Mouse (Mus musculus) heart, adult 9 months (tissue): ENCODE data around the gene Slc39a3.
"Not testable (repeated sequence)": the region's sequence is repeated elsewhere in the genome, so short reads cannot be mapped to it uniquely, and the experiment has no call there.

Experiments
- DNase-seq, 2 experiments: peaks; one replicate each; pipeline ENCODE4 v3.0.0; 2022; ENCODE audit warnings: low spot score in 2 of 2

The Slc39a3 gene

DNA sequence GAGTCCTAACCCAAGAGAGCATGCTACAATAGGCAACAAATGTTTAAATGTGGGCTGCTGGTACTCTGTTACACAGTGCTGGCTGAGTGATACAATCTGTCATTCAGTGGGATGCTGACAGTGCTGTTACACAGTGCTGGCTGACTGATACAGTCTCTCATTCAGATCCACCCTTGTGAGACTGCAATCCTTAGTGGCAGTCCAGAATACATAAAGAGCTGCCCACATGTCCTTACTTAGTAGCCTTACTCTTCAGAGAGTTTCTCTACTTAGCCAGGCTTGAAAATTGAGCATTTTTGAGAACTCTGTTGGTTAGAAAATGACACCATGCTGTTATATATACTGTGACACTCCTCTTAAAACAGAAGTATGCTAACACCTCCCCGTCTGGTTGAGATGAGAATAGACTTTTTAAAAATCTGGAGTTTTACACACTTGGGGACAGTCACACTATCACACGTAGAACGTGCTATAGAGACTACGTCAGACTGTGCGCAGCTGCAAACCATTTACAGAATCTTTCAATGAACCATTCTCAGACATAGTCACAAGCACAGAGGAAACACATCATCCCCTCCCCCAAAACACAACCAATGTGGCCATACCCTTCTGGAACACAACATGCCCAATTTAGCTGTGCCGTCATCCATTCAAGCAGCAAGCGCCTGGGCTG lies 31.1 kb downstream of the Slc39a3 start:
- no peak for DNase-seq

DNA sequence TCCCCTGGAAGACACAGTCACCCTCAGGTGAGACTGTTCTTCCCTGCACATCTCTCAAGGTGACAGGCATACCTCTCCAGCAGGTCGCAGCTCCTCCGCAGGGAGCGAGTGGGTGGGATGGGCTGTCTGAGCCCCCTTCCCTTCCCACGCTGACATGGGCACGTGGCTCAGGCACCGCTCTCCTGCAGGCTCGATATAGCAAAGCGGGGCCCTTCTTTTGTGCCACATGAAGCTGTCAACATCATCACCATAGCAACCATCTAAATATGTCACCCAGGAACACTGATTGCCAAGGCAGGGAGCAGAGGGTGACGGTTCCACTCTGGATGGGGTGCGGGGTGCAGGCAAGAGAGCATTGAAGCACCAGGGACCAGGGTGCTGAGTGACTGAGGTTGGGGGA lies 36.1 kb downstream of the Slc39a3 start:
- no peak for DNase-seq

DNA sequence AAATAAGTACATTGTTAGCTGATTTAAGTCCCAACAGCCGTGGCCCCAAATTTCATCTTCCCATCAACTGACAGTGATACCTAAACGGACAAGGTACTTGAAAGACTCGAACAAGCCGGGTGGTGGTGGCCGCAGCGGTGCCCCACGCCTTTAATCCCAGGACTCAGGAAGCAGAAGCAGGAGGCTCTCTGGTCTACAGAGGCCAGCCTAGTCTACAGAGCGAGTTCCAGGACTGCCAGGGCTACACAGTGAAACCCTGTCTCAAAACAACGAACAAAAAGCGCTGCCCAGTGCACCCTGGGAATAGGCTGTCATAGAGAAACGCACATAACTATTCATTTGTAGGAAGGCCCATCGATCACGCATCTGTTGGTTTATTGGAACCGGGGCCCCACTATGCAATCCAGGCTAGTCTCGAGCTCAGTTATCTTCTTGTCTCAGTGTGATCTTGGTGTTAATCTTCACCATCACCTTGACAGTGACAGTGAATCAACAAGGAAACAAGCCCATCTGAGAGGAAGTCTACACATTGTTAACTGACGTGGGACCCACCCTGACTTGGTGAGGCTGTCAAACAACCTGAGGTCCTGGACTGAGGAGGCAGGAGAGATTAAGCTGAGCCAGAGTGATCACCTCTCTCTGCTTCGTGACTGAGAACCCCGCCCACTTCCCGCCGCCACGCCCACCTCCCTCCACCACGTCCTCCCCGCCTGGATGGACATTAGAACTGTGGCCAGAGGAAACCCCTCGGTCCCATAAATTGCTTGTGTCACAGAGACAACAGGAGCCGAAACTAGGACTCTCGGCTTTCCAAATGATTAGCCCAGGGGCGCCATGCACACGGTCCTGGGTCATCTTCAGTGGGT lies 36.8 kb downstream of the Slc39a3 start:
- no peak for DNase-seq

DNA sequence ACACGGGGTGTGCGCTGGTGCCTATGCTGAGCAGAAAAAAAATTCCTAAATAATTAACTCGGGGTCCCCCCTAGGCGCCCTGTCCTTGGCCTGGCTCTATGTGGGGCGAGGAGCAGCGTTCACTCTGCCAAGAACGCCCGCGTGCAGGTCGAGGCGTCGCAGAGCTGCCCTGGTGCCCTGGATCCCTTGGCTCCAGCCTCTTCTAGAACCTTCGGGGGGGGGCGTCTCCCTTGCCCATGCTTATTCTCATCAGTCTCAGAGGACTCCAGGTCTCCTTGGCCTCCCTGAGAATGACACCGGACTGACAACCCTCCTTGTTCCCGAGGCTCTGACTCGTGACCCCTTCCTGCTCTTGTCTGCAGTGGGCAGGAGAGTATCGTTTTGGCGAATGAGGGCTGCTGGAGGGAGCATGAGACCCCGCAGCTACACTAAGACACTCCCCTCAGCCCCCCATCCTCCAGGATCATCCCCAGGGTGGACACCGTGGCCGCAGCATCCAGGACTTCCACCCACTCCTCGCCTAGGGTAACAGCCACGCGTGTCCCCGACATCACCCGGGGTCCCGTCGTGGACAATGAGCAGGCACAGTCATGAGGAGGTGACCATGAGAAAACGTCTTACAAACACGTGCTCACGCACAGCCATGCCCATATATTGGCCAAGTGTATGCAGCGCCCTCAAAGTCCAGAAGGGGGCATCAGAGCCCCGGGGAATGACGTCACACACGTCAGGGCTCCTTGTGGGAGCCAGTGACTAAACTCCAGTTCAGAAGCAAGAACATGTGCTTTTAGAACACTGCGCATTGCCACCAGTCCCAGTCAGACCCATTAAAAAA lies 37.6 kb downstream of the Slc39a3 start:
- DNase-seq = peak; percentile 69 to 81

DNA sequence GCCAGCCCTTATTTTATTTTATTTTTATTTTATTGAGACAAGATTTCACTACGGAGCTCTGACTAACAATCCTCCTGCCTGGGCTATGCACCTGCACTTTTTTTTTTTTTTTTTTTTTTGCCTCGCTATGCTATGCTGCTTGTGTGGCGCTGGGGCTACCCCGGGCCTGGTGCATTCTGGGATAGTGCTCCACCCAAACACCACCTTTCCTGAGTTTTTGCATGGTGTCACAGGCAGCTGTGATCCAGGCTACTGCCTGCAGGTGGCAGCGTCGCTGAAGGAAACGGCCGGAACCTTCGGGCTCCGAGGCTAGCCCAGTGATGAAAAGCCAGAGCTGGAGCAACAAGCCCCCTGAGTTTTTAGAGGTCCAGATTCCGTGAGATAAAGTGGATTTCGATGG lies 38.4 kb downstream of the Slc39a3 start:
- DNase-seq = no peak

DNA sequence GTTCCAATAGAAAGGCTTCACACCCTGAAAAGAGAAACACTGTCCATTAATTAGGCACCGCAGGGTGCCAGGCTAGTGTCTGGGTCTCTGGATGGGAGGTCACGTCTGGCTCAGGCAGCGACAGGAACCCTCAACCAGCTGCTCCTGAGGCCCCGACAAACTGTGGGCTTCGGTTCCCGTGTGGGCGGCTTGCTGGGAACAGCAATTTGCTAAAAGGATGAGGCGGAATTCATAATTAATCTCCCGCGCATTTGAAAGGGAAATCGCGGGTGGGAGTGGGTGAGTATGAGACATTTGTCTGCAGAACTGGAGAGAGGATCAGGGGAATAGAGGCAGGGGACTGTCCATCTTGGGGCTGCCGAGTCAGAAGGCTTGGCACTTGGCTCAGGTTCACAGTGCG lies 39.2 kb downstream of the Slc39a3 start:
- no peak for DNase-seq

DNA sequence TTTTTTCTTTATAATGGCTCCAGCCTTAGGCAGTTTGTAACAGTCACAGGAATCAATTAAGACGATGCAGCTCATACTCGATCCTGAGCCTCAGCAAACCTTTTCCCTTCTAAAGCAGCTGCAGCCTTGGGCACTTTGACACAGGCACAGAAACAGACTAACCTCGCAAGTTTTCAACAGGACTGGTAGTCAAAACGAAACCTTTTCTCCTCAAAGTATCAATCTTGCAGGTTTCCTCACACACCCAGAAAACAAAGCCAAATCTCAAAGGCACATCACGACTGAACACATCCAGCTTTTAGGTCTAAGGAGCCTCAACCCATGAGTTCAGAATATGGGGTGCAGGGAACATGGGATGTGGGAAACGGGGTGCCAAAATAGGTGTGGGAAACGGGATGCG lies 39.9 kb downstream of the Slc39a3 start:
- DNase-seq = no peak

DNA sequence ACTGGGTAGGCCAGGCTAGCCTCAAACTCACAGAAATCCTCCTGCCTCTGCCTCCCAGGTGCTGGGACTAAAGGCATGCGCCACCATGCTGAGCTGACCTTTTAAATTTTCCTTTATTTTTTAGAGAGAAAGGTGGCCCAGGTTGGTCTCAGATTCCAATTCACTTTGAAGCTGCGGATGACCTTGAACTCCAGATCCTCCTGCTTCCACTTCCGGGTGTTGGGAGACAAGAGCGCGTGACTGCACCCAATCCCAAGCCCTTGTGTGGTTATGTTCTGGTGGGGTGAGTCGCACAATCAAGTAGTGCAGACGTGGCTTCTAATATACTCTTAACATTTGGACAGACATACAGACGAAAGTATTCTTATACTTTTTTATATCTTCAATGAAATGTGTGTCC lies 40.7 kb downstream of the Slc39a3 start:
- no peak for DNase-seq

DNA sequence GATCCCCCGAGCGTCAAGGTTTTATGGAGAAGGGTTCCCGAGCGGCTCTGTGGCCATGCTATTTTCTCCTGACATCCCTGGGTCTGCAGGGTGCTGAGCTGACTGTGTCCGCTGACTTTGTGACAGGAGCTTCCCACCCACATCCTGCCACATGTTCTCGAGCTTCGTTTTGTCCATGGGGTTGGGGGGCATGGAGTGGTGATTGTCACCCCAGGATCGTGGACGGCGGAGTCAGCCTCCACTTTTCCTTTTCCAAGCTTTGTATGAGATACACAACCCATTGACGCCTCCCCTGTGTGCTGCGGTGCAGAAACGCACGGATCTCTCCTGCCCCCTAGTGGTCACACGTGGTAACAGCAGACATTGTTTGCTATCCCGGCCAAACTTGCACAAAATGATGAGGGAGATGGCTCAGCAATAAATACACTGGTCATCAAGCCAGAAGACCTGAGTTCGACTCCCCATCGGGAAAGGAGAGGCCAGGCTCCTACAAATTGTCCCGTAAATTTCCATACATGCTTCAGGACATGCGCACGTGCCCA lies 42.1 kb downstream of the Slc39a3 start:
- DNase-seq = peak; percentile 50 to 72

DNA sequence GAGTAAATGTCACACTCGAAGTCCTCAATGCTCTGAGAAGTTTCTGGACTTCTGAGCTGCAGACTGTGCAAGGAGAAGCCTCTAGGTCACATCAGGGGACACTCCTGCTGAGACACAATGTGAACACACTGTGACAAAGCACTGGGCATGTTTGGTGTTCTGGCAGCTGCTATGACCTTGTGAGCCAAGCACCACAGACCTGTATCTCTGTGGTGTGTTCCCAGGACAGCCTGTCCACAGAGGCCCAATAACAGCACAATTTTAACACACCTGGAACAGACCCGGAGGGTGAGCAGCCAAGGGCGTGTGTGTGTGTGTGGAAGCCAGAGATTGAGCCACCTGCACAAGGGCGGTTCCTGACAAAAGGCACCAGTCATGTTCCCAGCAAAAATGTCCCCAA lies 42.6 kb downstream of the Slc39a3 start:
- DNase-seq = peak; percentile 43 to 66

DNA sequence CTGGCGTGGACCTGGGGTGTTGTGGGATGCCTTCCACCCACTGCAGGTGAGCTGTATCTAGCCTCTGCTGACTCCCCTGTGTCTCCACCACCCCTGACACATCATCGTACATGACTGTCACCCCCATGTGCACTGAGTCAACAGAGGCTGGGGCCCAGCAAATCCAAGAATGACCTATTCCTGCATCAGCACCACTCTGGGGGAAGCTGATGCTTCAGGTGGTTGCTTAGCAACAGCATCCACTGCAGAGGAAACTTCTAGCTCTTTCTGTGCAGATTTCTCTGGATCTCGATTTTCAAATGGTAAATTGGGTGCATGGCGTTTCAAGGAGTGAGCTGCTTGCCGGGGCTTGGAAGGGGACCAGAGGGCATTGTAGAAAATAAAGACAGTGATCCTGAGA lies 44.0 kb downstream of the Slc39a3 start:
- DNase-seq = no peak

DNA sequence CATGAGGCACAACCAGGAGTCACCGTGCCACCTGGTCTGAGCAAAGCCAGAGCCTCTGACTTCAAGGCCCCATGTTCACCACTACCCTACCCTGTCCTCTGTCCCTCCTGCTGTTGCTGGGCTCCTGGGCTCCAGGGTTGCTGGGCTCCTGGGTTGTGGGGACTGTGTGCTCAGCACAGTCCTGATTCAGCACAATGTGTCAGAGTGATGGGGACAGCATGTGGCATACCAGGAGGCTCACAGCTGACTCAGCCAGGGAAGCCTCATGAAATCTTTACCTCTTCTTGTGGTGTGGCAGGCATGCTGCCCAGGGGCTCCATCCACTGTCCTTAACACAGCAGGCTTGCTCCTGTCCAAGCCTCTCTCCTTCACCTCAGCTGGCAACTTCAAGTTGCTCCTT lies 45.3 kb downstream of the Slc39a3 start:
- no peak for DNase-seq

DNA sequence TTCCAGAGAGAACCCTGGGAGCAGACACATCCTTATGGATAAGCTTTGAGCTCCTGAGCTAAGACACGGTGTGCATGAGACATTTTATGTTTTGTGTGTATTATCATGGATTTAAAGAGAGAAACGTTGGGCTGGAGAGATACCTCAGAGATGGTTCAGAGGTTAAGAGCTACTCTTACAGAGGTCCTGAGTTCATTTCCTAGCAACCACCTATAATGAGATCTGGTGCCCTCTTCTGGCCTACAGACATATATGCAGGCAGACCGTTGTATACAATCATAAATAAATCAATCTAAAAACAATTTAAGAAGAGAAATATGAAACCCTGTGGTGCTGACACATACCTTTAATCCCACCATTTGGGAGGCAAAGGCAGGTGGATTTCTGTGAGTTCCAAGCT lies 46.2 kb downstream of the Slc39a3 start:
- DNase-seq = no peak

DNA sequence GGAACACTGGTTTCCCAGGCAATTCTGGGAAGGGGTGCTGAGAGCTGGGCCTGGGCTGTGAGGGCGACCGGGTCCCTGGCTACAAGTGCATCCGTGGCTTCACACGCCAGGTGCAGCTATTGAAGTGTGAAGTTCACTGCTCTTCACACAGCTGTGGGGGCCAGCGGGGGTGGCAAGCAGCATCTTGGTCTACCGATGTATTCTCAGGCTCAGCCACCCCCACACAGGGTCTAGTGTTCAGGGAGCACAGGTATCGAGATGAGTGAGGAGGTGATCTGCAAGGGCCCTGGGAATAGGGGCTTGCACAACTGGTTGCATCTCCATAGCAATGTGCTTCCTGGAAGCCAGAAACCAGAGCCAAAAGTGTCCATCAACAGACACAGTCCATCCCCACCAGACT lies 46.8 kb downstream of the Slc39a3 start:
- DNase-seq = no peak

DNA sequence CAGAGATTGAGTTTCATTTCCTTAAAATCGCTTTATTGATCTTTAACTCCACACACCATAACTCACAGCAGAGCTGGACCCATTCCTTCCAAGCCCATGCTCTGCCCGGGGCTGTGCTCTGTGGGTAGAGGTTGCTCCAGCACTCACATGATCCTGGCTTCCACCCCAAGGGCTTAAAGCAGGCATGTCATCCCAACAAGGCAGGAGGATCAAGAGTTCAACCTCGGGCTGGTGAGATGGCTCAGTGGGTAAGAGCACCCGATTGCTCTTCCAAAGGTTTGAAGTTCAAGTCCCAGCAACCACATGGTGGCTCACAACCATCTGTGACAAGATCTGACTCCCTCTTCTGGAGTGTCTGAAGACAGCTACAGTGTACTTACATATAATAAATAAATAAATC lies 47.4 kb downstream of the Slc39a3 start:
- DNase-seq = not testable (repeated sequence)

DNA sequence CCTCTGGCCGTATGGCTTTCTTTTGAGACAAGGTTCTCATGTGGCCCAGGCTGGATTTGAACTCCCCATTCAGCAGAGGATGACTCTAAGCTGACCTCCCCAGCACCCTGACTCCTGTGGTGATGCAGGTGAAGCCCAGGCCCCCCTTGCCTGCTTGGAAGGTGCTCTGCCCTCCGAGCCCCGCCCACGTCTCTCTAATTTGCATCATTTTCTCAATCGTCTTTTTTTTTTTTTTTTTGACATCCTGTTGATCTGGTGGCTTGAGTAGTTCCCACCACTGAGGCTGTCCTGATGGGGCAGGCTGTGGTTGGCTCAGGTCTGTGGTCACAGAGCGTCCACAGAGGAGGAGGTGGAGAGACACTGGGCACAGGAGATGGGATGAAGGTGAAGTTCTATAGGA lies 47.8 kb downstream of the Slc39a3 start:
- DNase-seq = no peak

DNA sequence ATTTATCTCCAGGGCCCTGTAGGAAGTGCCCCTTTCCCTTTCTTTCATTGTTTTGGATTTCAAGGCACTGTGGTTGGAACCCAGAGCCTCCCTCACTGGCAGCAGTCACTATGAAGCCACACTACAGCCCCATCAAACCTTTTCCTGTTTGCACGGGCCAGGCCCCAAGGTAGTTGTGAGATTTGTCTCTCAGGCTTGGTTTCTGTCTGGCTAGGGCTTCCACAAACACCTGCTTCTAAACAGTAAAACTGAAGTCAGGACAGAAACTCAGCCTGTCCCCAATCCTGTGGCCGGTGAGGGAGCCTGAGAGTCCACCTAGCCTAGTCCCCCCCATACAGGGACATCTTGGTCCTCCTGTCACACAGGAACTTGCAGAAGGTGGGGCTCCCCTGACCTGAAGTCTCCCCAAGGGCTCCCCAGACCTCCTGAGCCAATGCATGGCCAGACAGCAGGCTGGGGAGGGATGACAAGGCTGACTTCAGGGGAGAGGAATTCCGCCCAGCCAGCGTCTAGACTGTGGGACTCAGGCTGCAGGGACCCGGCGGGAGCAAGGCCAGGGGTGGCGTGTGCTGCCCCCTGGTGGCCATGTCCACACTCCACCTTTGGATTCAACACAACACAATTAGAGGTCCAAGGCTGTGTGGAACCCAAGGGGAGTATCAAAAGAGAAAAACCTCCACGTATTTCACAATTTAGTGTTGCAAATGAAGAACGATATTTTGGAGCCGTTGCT lies 49.4 kb downstream of the Slc39a3 start:
- peak; percentile 83 to 86 for DNase-seq

DNA sequence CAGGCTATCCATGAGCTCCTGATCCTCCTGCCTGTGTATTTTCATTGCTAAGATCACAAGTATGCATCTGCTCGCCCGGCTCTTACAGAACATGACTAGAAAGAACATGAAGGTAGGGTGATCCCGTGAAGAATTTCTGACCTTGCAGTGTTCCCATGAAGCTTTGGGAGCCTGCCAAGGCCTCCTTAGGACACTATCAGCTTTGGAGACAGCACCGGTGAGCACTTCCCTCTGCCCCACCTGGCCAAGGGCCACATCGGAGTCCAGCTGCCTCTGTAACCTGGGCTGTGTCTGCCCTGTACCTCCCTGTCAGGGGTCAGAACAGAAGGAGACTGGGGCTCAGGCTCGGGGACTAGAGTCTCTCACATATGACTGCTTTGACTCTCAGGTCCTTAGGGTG lies 50.5 kb downstream of the Slc39a3 start:
- peak; percentile 58 to 68 for DNase-seq

DNA sequence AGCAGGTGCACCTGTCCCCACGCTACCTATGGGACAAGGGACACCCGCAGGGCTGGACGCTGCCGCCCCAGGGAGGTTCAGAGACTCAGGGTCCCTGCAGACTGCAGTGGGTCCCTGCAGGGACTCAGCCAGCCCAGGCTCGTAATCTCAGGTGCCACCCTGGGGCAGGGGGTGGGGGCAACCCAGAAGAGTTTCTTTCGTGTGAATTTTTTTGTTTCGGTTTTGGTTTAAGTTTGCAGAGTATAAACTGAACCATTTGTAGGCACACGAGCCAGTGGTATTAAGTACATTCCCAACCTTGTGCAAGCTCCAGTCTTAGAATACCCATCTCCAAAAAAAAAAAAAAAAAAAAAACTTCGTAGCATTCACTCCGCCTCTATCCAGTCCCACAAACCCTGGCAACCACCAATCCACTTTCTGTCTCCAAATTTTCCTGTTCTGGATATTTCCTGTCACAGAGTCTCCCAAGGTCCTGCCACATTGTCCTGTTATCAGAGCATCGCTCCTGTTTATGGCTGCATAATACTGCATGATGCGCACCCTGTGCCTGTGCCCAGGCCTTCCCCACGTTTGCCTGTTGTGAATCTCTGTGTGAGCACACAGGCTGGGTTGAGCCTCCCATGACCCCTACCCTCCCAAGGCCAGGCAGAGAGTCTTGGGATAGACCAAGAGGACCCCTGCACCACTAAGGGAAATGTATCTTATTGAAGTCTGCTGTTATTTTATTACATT lies 51.1 kb downstream of the Slc39a3 start:
- DNase-seq = no peak

DNA sequence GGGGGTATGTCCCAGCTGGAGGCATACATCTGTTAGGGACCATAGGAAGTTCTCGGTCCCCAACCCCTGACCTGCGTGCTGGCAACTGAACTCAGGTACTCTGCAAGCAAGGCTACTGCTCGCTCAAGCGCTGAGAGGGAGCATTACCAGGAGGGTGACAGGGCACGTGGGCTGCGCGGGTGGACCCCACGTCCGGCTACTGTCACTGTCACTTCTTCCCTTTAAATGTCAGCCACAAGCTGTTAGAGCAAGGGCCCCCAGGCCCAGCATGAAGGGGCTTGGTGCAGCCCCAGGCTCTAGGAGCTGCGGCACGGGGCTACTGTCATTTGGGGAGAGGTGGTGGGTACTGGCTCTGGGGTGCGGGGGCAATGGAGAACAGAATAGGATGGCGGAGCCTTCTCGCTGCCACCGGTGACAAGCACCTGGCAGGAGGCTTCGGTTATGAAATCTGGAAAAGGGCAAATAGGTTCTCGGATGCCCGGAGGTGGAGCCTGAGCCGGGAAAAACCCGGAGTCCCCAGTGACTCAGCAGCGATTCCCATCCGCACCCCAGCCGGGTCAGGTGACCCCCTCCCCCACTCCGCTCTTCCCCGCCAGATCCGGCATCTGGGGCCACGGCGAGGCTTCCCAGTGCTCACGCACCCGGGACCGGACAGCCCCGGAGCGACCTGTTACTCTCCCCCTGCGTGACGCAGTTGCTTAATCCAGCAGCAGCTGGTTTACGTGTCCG lies 51.8 kb downstream of the Slc39a3 start:
- no peak for DNase-seq
